Mouse (Mus musculus) testis, adult 2 months (tissue): ENCODE data around the gene Trmt10a. TPM values are rescaled to one million over a fixed set of nuclear protein-coding genes. Genes with fewer than 3 reads are reported as not detected.

Source experiments
- H3K27ac ChIP-seq: fragments of 200-500 bp; 2 replicates; pipeline ENCODE4 v1.5.1; 2012; ENCODE audit warnings: low read depth, low read length; ENCODE audit not compliant: control insufficient read depth, insufficient read depth
- H3K27me3 ChIP-seq: fragments of 200-500 bp; 2 replicates; pipeline ENCODE4 v1.6.1; 2012; ENCODE audit warnings: mild to moderate bottlenecking, low read length, moderate library complexity; ENCODE audit not compliant: control insufficient read depth, insufficient read depth
- H3K36me3 ChIP-seq: fragments of 200-500 bp; 2 replicates; pipeline ENCODE4 v1.6.1; 2012; ENCODE audit warnings: mild to moderate bottlenecking, low read length; ENCODE audit not compliant: control insufficient read depth, insufficient read depth
- H3K4me1 ChIP-seq: fragments of 200-500 bp; 2 replicates; pipeline ENCODE4 v1.6.1; 2012; ENCODE audit warnings: low read length; ENCODE audit not compliant: control insufficient read depth, insufficient read depth
- H3K4me3 ChIP-seq: fragments of 200-500 bp; 2 replicates; pipeline ENCODE4 v1.5.1; 2012; ENCODE audit warnings: low read depth, mild to moderate bottlenecking, low read length, moderate library complexity, mixed read lengths; ENCODE audit not compliant: control insufficient read depth
- CTCF ChIP-seq: fragments of 200-500 bp; IDR thresholded peaks from 2 replicates; pipeline ENCODE4 v1.5.1; 2012; ENCODE audit warnings: low read depth, mild to moderate bottlenecking, inconsistent platforms, low read length, moderate library complexity; ENCODE audit not compliant: control insufficient read depth, insufficient read depth, insufficient replicate concordance
- POLR2A ChIP-seq: fragments of 200-500 bp; IDR thresholded peaks from 2 replicates; pipeline ENCODE4 v1.6.1; 2012; ENCODE audit warnings: low read depth, mild to moderate bottlenecking, inconsistent platforms, low read length, moderate library complexity; ENCODE audit not compliant: control insufficient read depth
- polyA plus RNA-seq: library from polyadenylated mRNA; depleted of rRNA; stranded (reverse); fragments of >200 nt; gene quantifications from 2 replicates; pipeline ENCODE4 v1.2.3, GENCODE M21; 2012

The Trmt10a gene
- polyA plus RNA-seq, 1 experiment = 37.1 TPM

DNA sequence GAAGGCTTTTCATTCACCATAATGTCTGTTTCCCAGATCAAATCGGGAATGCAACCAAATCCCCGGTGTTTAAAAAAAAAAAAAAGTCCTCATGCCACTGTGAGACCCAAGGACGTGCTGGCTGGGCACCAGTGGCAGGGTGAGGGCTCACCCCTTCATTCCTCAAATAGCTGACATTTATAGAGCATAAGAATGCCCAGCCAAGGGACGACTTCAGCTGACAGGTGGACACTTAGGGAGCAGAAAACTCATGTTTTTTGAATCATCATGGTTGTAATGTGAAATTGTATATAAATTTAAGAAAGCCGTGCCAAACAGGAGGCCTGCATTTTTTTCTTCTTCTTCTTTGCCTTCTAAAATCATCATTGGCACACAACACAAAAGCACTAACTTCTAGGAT, 38.2 kb upstream of the Trmt10a start:
- no peak overlapping the region for H3K27ac ChIP-seq
- no peaks in the 10 kb centered on the region for H3K27me3 ChIP-seq
- no peaks in the 10 kb centered on the region for H3K4me1 ChIP-seq
- no peaks in the 10 kb centered on the region for H3K36me3 ChIP-seq
- no peak for TF ChIP-seq CTCF
- no peak for TF ChIP-seq POLR2A
- no peak overlapping the region for H3K4me3 ChIP-seq

- Histone ChIP-seq H3K36me3 (no peaks in the 10 kb centered on the region), H3K4me1 (no peaks in the 10 kb centered on the region), H3K4me3 (no peak overlapping the region), H3K27me3 (no peaks in the 10 kb centered on the region), H3K27ac (no peak overlapping the region)
- no peak for TF ChIP-seq CTCF
- TF ChIP-seq POLR2A = no peak
Measured at GRCm38 (mm10) chr3:138106887-138107286, 36.4 kb upstream of the Trmt10a start.

GRCm38 (mm10) chr3:138110910-138111782, 32.1 kb upstream of the Trmt10a start:
- peaks cover 8% of the 10 kb centered on the region for H3K4me1 ChIP-seq
- TF ChIP-seq POLR2A = no peak
- no peak for TF ChIP-seq CTCF
- no peaks in the 10 kb centered on the region for H3K36me3 ChIP-seq
- H3K27me3 ChIP-seq = no peaks in the 10 kb centered on the region
- H3K4me3 ChIP-seq = no peak overlapping the region
- no peak overlapping the region for H3K27ac ChIP-seq

DNA sequence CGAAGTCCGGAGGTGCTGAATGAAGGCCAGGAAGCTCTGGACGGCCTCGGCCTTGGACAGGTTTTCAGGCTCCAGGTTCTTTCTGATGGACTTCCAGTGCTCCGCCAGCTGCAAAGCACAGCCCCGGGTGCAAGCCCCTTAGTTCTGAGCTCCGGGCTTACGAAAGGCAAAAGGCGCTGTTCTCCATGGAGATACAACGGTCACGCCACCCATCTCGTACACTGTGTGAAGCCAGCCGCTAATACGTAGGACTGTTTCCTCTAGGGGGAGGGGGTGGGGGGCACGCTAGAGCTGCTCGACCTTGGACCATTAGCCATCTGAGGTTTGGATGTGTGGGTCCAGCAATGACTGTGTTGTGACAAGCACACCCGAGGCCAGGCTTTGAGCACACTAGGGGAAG, 29.1 kb upstream of the Trmt10a start:
- TF ChIP-seq CTCF (no peak), POLR2A (no peak)
- no peak overlapping the region for H3K27ac ChIP-seq
- peaks cover 8% of the 10 kb centered on the region for H3K4me1 ChIP-seq
- H3K4me3 ChIP-seq = peak overlapping the region; percentile 35
- H3K27me3 ChIP-seq = no peaks in the 10 kb centered on the region
- no peaks in the 10 kb centered on the region for H3K36me3 ChIP-seq

DNA sequence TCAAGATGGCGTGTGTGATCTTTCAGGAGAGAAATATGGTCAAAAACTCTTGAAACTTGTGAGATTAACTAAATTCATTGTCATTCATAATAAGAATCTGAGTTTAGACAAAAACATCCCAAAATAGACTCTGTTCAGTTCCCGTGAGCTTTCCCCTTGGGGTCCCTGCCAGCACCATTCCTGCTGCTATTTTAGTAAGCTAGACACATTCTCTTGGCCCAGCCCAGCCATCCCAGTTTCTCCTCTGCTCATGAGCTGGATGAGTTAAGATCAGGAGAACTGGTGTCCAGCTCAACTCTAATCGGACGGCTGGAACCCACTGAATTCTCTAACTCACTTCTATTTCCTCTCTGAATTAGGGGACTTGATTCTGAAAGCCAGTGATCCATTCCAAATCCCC, 26.4 kb upstream of the Trmt10a start:
- H3K27ac ChIP-seq = no peak overlapping the region
- TF ChIP-seq CTCF = no peak
- no peak overlapping the region for H3K4me3 ChIP-seq
- H3K4me1 ChIP-seq = peaks cover 8% of the 10 kb centered on the region
- H3K36me3 ChIP-seq = no peaks in the 10 kb centered on the region
- no peaks in the 10 kb centered on the region for H3K27me3 ChIP-seq

GRCm38 (mm10) chr3:138118392-138118791, 24.9 kb upstream of the Trmt10a start:
- no peaks in the 10 kb centered on the region for H3K27me3 ChIP-seq
- H3K27ac ChIP-seq = no peak overlapping the region
- TF ChIP-seq CTCF (no peak), POLR2A (no peak)
- peaks cover 6% of the 10 kb centered on the region for H3K4me1 ChIP-seq
- no peak overlapping the region for H3K4me3 ChIP-seq
- H3K36me3 ChIP-seq = no peaks in the 10 kb centered on the region; the same call in 1 of the 2 replicates

GRCm38 (mm10) chr3:138118831-138119230, 24.4 kb upstream of the Trmt10a start:
- H3K27me3 ChIP-seq = no peaks in the 10 kb centered on the region
- no peak overlapping the region for H3K4me3 ChIP-seq
- H3K4me1 ChIP-seq = 0 out of 2 replicates have a peak, but pooled peaks cover 2% of the 10 kb centered on the region
- no peaks in the 10 kb centered on the region; the same call in 1 of the 2 replicates for H3K36me3 ChIP-seq
- no peak overlapping the region for H3K27ac ChIP-seq
- no peak for TF ChIP-seq POLR2A
- TF ChIP-seq CTCF = no peak
